Mouse (Mus musculus) heart, postnatal 0 days (tissue): Measurements from ENCODE around the gene Tgfbr3. TPM values are rescaled to one million over a fixed set of nuclear protein-coding genes. Genes with fewer than 3 reads are reported as not detected.
A peak's percentile ranks its signal among the peaks of the same experiment; 100 is the strongest.

Experiments
- ATAC-seq: fragments of 200-750 bp; cut with Nextera tagmentation; 2 replicates; pipeline ENCODE4 v1.8.0; 2017; ENCODE audit warnings: low read depth, moderate number of reproducible peaks, moderate library complexity; ENCODE audit not compliant: insufficient read depth
- DNase-seq: peaks from one replicate; pipeline ENCODE4 v3.0.0-alpha.2; 2016; ENCODE audit warnings: low spot score
- H3K27ac ChIP-seq: fragments of 300-500 bp; sonication (generic); 2 replicates; pipeline ENCODE4 v1.5.1; 2014; ENCODE audit warnings: low read depth, mild to moderate bottlenecking
- H3K27me3 ChIP-seq: fragments of 300-500 bp; sonication (generic); 2 replicates; pipeline ENCODE4 v1.6.1; 2014; ENCODE audit warnings: low read length, mixed read lengths; ENCODE audit not compliant: control insufficient read depth, insufficient read depth
- H3K36me3 ChIP-seq: fragments of 300-500 bp; sonication (generic); replicated peaks from 2 replicates; pipeline ENCODE4 v1.6.1; 2014; ENCODE audit warnings: low read length, mixed read lengths; ENCODE audit not compliant: control insufficient read depth, insufficient read depth
- H3K4me1 ChIP-seq: fragments of 300-500 bp; sonication (generic); 2 replicates; pipeline ENCODE4 v1.6.1; 2014; ENCODE audit warnings: antibody characterized with exemption; ENCODE audit not compliant: control insufficient read depth, insufficient read depth
- H3K4me2 ChIP-seq: fragments of 300-500 bp; sonication (generic); 2 replicates; pipeline ENCODE4 v1.6.1; 2014; ENCODE audit warnings: low read depth, mild to moderate bottlenecking, low read length, moderate library complexity
- H3K4me3 ChIP-seq: fragments of 300-500 bp; sonication (generic); 2 replicates; pipeline ENCODE4 v1.5.1; 2014; ENCODE audit warnings: low read depth, low read length
- H3K9ac ChIP-seq: fragments of 300-500 bp; sonication (generic); replicated peaks from 2 replicates; pipeline ENCODE4 v1.6.1; 2014; ENCODE audit warnings: low read depth, low read length, mixed read lengths
- H3K9me3 ChIP-seq: fragments of 300-500 bp; sonication (generic); replicated peaks from 2 replicates; pipeline ENCODE4 v1.6.1; 2016; ENCODE audit warnings: low read length; ENCODE audit not compliant: control insufficient read depth
- CTCF ChIP-seq: IDR thresholded peaks from 2 replicates; pipeline ENCODE4 v1.5.1; 2016; ENCODE audit warnings: antibody characterized with exemption, control low read depth, low read depth
- EP300 ChIP-seq: IDR thresholded peaks from 2 replicates; pipeline ENCODE4 v1.6.1; 2016; ENCODE audit warnings: antibody characterized with exemption, low read depth
- WGBS: fragments of 180-500 bp; shearing (Covaris S2); extraction: QIAGEN DNeasy Blood & Tissue Kit; methylation state at CpG from one replicate; pipeline ENCODE4 v1.1.7; 2014; 5-methylcytosine and 5-hydroxymethylcytosine counted together
- polyA plus RNA-seq: library from polyadenylated mRNA; unstranded; fragments of >200 nt; fragmentation: Nextera tagmentation; extraction: Ambion mirVana; gene quantifications from 2 replicates; pipeline ENCODE4 v1.2.1, GENCODE M21; 2015
- total RNA-seq: library from RNA; depleted of rRNA; stranded (reverse); fragments of >200 nt; gene quantifications from 2 replicates; pipeline ENCODE4 v1.2.3, GENCODE M21; 2014; ENCODE audit warnings: low replicate concordance

Gene Tgfbr3
- total and polyA plus RNA-seq, 2 experiments from 2014 or later: 11.8 to 60.6 TPM

DNA sequence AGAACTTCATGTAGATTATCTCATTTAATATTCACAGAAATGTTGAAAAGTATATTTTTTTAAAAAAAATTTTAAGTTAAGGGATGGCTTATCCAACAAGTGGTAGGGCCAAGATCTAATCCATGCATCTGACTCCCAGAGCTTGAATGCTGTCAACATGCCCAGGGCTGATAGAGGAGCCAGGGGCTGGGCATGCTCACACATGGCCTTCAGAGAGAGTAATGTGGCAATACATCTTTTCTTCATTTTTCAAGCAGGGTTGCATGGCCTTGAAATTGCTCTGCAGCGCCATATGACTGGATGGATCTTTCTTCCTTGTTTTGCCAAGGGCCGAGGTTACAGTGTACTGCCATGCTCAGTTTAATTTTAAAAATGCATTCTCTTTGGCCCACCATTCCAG is 185.8 kb downstream of the Tgfbr3 start:
- TF ChIP-seq EP300: no peak
- no peak for TF ChIP-seq CTCF
- Histone ChIP-seq H3K36me3 (peaks cover 12% of the 10 kb centered on the region), H3K4me1 (peaks cover 22% of the 10 kb centered on the region; the same call in 1 of the 2 replicates), H3K4me3 (no peak overlapping the region), H3K27ac (no peak overlapping the region), H3K9ac (no peak overlapping the region), H3K4me2 (no peak overlapping the region), H3K9me3 (no peaks in the 10 kb centered on the region), H3K27me3 (no peaks in the 10 kb centered on the region)
- ATAC-seq (no peak), DNase-seq (no peak)
- 88% methylated on average over 2 of the region's 2 CpGs for WGBS

- 81% methylated on average over 4 of the region's 4 CpGs for WGBS
- DNase-seq (no peak), ATAC-seq (no peak)
- Histone ChIP-seq H3K27me3 (no peaks in the 10 kb centered on the region), H3K4me1 (peaks cover 22% of the 10 kb centered on the region; the same call in 1 of the 2 replicates), H3K9me3 (no peaks in the 10 kb centered on the region), H3K27ac (no peak overlapping the region), H3K36me3 (peaks cover 5% of the 10 kb centered on the region), H3K4me3 (no peak overlapping the region), H3K4me2 (no peak overlapping the region), H3K9ac (no peak overlapping the region)
- no peak for TF ChIP-seq EP300
- no peak for TF ChIP-seq CTCF
Observed at GRCm38 (mm10) chr5:107102916-107103315, 186.5 kb downstream of the Tgfbr3 start.

DNA sequence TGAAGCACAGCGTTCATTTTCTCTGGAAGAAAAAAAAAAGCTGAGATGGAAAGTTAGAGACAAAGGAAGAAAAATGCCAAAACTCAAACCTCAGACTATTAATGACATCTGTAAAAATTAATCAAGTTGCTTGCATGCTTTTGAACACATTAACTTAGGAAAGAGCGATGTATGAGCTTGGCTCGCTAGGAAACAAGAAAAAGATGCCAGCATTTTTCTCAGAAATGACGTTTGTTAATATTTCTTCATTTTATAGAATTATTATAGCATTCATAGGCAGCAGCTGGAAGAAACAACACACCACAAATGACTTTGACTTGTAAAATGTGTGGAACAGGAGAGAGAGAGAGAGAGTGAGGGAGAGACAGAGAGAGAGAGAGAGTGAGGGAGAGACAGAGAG is 187.7 kb downstream of the Tgfbr3 start:
- H3K27ac ChIP-seq: no peak overlapping the region
- H3K4me3 ChIP-seq: no peak overlapping the region
- no peak overlapping the region for H3K9ac ChIP-seq
- no peak overlapping the region for H3K4me2 ChIP-seq
- no peaks in the 10 kb centered on the region; the same call in 1 of the 2 replicates for H3K36me3 ChIP-seq
- no peak for TF ChIP-seq CTCF
- TF ChIP-seq EP300: no peak
- peaks cover 22% of the 10 kb centered on the region; the same call in 1 of the 2 replicates for H3K4me1 ChIP-seq
- no peaks in the 10 kb centered on the region for H3K27me3 ChIP-seq
- no peaks in the 10 kb centered on the region for H3K9me3 ChIP-seq
- ATAC-seq (no peak), DNase-seq (no peak)
- 77% methylated on average over 4 of the region's 4 CpGs for WGBS

DNA sequence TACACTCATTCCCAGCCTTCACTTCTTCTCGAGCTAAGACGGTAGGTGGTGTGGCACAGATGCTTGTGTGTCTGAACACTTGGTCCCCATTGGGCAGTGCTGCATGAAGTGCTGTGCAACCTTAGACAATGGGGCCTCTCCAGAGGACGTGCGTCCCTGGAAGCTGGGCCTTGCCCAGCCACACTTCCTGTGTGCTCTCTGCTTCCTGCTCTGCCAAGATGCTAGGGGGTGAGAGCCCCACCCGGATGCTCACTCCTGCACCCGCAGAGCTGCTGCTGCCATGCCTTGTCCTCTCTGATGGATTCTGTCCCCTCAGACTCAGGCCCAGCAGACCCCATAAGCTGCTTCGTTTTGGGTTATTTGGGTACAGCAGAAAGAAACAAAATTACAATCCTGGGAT is 188.3 kb downstream of the Tgfbr3 start:
- no peak overlapping the region for H3K4me3 ChIP-seq
- no peak for DNase-seq
- 59% methylated on average over 7 of the region's 7 CpGs for WGBS
- H3K36me3 ChIP-seq: no peaks in the 10 kb centered on the region; the same call in 1 of the 2 replicates
- no peak for TF ChIP-seq CTCF
- no peak for TF ChIP-seq EP300
- no peak overlapping the region for H3K27ac ChIP-seq
- no peaks in the 10 kb centered on the region for H3K9me3 ChIP-seq
- no peaks in the 10 kb centered on the region for H3K27me3 ChIP-seq
- H3K4me2 ChIP-seq: no peak overlapping the region
- ATAC-seq: no peak
- H3K4me1 ChIP-seq: peaks cover 22% of the 10 kb centered on the region; the same call in 1 of the 2 replicates
- H3K9ac ChIP-seq: no peak overlapping the region

GRCm38 (mm10) chr5:107099634-107100033 is 189.8 kb downstream of the Tgfbr3 start:
- Histone ChIP-seq H3K4me3 (no peak overlapping the region), H3K9ac (no peak overlapping the region), H3K27ac (no peak overlapping the region), H3K9me3 (no peaks in the 10 kb centered on the region), H3K4me2 (no peak overlapping the region), H3K4me1 (peaks cover 22% of the 10 kb centered on the region; the same call in 1 of the 2 replicates), H3K36me3 (no peaks in the 10 kb centered on the region), H3K27me3 (no peaks in the 10 kb centered on the region)
- TF ChIP-seq CTCF (no peak), EP300 (no peak)
- DNase-seq (no peak), ATAC-seq (no peak)
- 68% methylated on average over 3 of the region's 3 CpGs for WGBS

- Histone ChIP-seq H3K9me3 (no peaks in the 10 kb centered on the region), H3K27ac (no peak overlapping the region), H3K27me3 (no peaks in the 10 kb centered on the region), H3K36me3 (no peaks in the 10 kb centered on the region), H3K4me2 (no peak overlapping the region), H3K9ac (no peak overlapping the region), H3K4me3 (no peak overlapping the region), H3K4me1 (peaks cover 22% of the 10 kb centered on the region; the same call in 1 of the 2 replicates)
- 35% methylated on average over 6 of the region's 6 CpGs for WGBS
- ATAC-seq (peak; percentile 47; the same call in 1 of the 2 replicates), DNase-seq (no peak)
- no peak for TF ChIP-seq EP300
- TF ChIP-seq CTCF: no peak
Observed at GRCm38 (mm10) chr5:107099076-107099475, 190.4 kb downstream of the Tgfbr3 start.
